In the genomic region with DNA sequence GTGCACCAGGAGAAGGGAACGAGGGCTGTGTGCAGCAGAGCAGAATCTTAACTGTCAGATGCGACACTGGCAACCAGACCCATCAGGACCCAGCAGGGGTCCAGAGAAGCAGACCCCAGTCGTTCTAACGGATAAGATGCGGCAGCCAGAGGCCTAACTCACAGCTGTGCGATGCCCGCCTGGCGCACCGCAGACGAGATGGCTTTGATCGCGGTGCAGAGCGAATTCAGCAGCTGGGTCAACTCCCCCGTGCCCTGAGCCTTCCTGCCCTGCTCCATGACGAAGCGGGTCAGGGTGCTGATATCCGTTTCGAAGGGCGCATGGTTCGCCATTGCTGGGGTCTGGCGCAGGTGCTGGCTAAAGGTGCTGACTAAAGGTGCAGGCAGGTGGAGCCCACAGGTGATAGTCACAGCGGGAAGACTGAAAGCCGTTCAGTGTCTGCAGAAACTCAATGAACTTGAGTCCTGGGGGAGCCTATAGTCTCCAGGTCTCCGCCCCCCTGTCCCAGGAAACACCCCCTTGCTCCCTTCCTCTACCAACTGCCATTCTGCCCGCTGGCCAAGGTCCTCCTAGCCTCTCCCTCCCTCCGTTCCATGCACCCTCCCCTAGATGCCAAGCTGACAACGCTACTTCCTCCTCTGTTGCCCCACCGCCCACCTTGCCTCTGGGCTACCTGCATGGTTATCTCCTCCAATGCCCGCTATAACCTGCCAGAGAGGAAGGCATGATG, we compare ENCODE assay signal across 8 mouse cellular contexts. TPM values are rescaled to one million over a fixed set of nuclear protein-coding genes. Genes with fewer than 3 reads are reported as not detected.
DNase-seq lines count a peak whose midpoint lies in the region; ATAC-seq and TF ChIP-seq lines count a peak whose summit lies in the region.

A gene (minus strand): TSS at position 571 of the 730 bp plus-strand sequence.

- no peaks in the 10 kb centered on the region for H3K9me3 ChIP-seq in lung, embryonic 15.5 days
- no peaks in the 10 kb centered on the region for H3K9me3 ChIP-seq in forebrain, embryonic 11.5 days (ENCODE audit: control insufficient read depth, low read length)
- no peaks in the 10 kb centered on the region for H3K9me3 ChIP-seq in kidney, postnatal 0 days (replicated peaks; ENCODE audit: low read length)
- H3K9me3 ChIP-seq in midbrain, embryonic 11.5 days (ENCODE audit: control insufficient read depth, low read length): no peaks in the 10 kb centered on the region

- DNase-seq in lung, postnatal 4 days: no peak
- no peak for DNase-seq in forebrain, embryonic 11.5 days (ENCODE audit: low spot score)
- DNase-seq in kidney, postnatal 0 days (ENCODE audit: low spot score): peak; percentile 40
- peak; percentile 87 for DNase-seq in midbrain, embryonic 11.5 days (ENCODE audit: low spot score, missing footprints)
- no peak for DNase-seq in layer of hippocampus, postnatal 10 days (ENCODE audit: low spot score in 2 of 2)
- DNase-seq in cerebellum, adult 9-11 months: no peak
- DNase-seq in frontal cortex, postnatal 14 days (ENCODE audit: low spot score in 2 of 2): no peak

- H3K27me3 ChIP-seq in lung, embryonic 15.5 days: peaks cover 38% of the 10 kb centered on the region
- peaks cover 21% of the 10 kb centered on the region for H3K27me3 ChIP-seq in forebrain, embryonic 11.5 days (ENCODE audit: control insufficient read depth, insufficient read depth, low read length)
- H3K27me3 ChIP-seq in kidney, postnatal 0 days (ENCODE audit: insufficient read depth, low read length): no peaks in the 10 kb centered on the region
- H3K27me3 ChIP-seq in midbrain, embryonic 11.5 days (ENCODE audit: control insufficient read depth, insufficient read depth, low read length): peaks cover 9% of the 10 kb centered on the region

- no peaks in the 10 kb centered on the region for H3K36me3 ChIP-seq in lung, embryonic 15.5 days
- no peaks in the 10 kb centered on the region for H3K36me3 ChIP-seq in forebrain, embryonic 11.5 days (ENCODE audit: control insufficient read depth, insufficient read depth, low read length)
- no peaks in the 10 kb centered on the region for H3K36me3 ChIP-seq in kidney, postnatal 0 days (ENCODE audit: insufficient read depth, low read length)
- no peaks in the 10 kb centered on the region for H3K36me3 ChIP-seq in midbrain, embryonic 11.5 days (ENCODE audit: control insufficient read depth, insufficient read depth, low read length)

- TF ChIP-seq CTCF in kidney, postnatal 0 days (IDR thresholded peaks at IDR 0.05; ENCODE audit: low read depth): no peak

- peak within 1 kb of the TSS; percentile 20; the same call in 1 of the 2 replicates for H3K9ac ChIP-seq in lung, embryonic 15.5 days
- no peak within 1 kb of the TSS for H3K9ac ChIP-seq in forebrain, embryonic 11.5 days (ENCODE audit: low read length)
- H3K9ac ChIP-seq in kidney, postnatal 0 days (ENCODE audit: low read depth, low read length): peak within 1 kb of the TSS; percentile 52; the same call in 1 of the 2 replicates
- H3K9ac ChIP-seq in midbrain, embryonic 11.5 days (ENCODE audit: low read length): no peak within 1 kb of the TSS; the same call in 1 of the 2 replicates

- ATAC-seq in lung, embryonic 15.5 days (ENCODE audit: borderline replicate concordance, extremely low read depth, low FRiP score, low TSS enrichment): 0 out of 2 replicates have a peak, but pooled peaks have one; percentile 23
- no peak for ATAC-seq in forebrain, embryonic 11.5 days (replicated peaks; ENCODE audit: low FRiP score)
- peak; percentile 92 for ATAC-seq in kidney, postnatal 0 days (replicated peaks; ENCODE audit: low FRiP score, low read depth)
- ATAC-seq in midbrain, embryonic 11.5 days (ENCODE audit: low FRiP score): 0 out of 2 replicates have a peak, but pooled peaks have one; percentile 33

- peaks cover 9% of the 10 kb centered on the region for H3K4me1 ChIP-seq in lung, embryonic 15.5 days
- no peaks in the 10 kb centered on the region for H3K4me1 ChIP-seq in forebrain, embryonic 11.5 days (replicated peaks; ENCODE audit: control insufficient read depth, insufficient read depth, low read length)
- H3K4me1 ChIP-seq in kidney, postnatal 0 days (replicated peaks; ENCODE audit: insufficient read depth, low read length): peaks cover 6% of the 10 kb centered on the region; the same call in 1 of the 2 replicates
- no peaks in the 10 kb centered on the region for H3K4me1 ChIP-seq in midbrain, embryonic 11.5 days (ENCODE audit: control insufficient read depth, insufficient read depth, low read length)

- peak within 1 kb of the TSS; percentile 30 for H3K4me3 ChIP-seq in lung, embryonic 15.5 days
- peak within 1 kb of the TSS; percentile 9; the same call in 1 of the 2 replicates for H3K4me3 ChIP-seq in forebrain, embryonic 11.5 days (ENCODE audit: low read depth, low read length)
- peak within 1 kb of the TSS; percentile 37 for H3K4me3 ChIP-seq in kidney, postnatal 0 days (replicated peaks; ENCODE audit: low read depth, low read length)
- peak within 1 kb of the TSS; percentile 0; the same call in 1 of the 2 replicates for H3K4me3 ChIP-seq in midbrain, embryonic 11.5 days (ENCODE audit: low read depth, low read length)

- H3K27ac ChIP-seq in lung, embryonic 15.5 days: no peak within 1 kb of the TSS
- no peak within 1 kb of the TSS for H3K27ac ChIP-seq in forebrain, embryonic 11.5 days (ENCODE audit: low read depth, low read length)
- peak within 1 kb of the TSS; percentile 62 for H3K27ac ChIP-seq in kidney, postnatal 0 days
- H3K27ac ChIP-seq in midbrain, embryonic 11.5 days (ENCODE audit: low read depth, low read length): no peak within 1 kb of the TSS

- H3K4me2 ChIP-seq in lung, embryonic 15.5 days: peak within 1 kb of the TSS; percentile 58
- H3K4me2 ChIP-seq in forebrain, embryonic 11.5 days (ENCODE audit: low read depth, low read length, severe bottlenecking): peak within 1 kb of the TSS; percentile 31; the same call in 1 of the 2 replicates
- peak within 1 kb of the TSS; percentile 57 for H3K4me2 ChIP-seq in kidney, postnatal 0 days (ENCODE audit: low read length)
- peak within 1 kb of the TSS; percentile 27 for H3K4me2 ChIP-seq in midbrain, embryonic 11.5 days

- 5% methylated on average over 29 of the region's 29 CpGs for WGBS in lung, embryonic 15.5 days
- 4% methylated on average over 29 of the region's 29 CpGs for WGBS in forebrain, embryonic 11.5 days
- WGBS in kidney, postnatal 0 days: 4% methylated on average over 29 of the region's 29 CpGs
- WGBS in midbrain, embryonic 11.5 days: 4% methylated on average over 29 of the region's 29 CpGs

RNA-seq across cellular contexts. Expression of the gene that starts here (rescaled TPM):
- 1.1 and 3.7 TPM in 2 replicates for polyA plus RNA-seq in lung, embryonic 15.5 days (2015; fragmentation: Nextera tagmentation; extraction: Ambion mirVana)
- polyA plus RNA-seq in forebrain, embryonic 11.5 days (2014; fragmentation: Nextera tagmentation; extraction: Ambion mirVana): not detected in 2 replicates
- 479 and 621 TPM in 2 replicates for polyA plus RNA-seq in kidney, postnatal 0 days (2015; fragmentation: Nextera tagmentation; extraction: Ambion mirVana)
- polyA plus RNA-seq in midbrain, embryonic 11.5 days (2014; fragmentation: Nextera tagmentation; extraction: Ambion mirVana): not detected in 2 replicates
- 1 to 10 TPM; 1.1 to 1.6 TPM for total RNA-seq in layer of hippocampus, postnatal 10 days (2021)

Comparison
In these comparisons a context has a peak if more than half of its experiments do, and no peak if none do; other contexts are left out.
1. RNA of the gene that starts here (polyA plus RNA-seq): 479 to 621 TPM in kidney, postnatal 0 days; 1.1 to 3.7 TPM in lung, embryonic 15.5 days, not detected in forebrain, embryonic 11.5 days and not detected in midbrain, embryonic 11.5 days; every median in the first group is over 100 times any median in the second.
2. Peak in DNase-seq, ATAC-seq, H3K4me3 ChIP-seq and H3K4me2 ChIP-seq in midbrain, embryonic 11.5 days; RNA of the gene not detected or under 1 TPM.
3. H3K9ac ChIP-seq: peak in lung, embryonic 15.5 days (single experiment) and kidney, postnatal 0 days (single experiment); none in forebrain, embryonic 11.5 days (single experiment) and midbrain, embryonic 11.5 days (single experiment).
4. Peak in every context shown above with its lines, with median percentiles within 50 percentile points of each other: H3K4me2 ChIP-seq and H3K4me3 ChIP-seq.